Mouse (Mus musculus) activated CD4-positive, CD25-positive, alpha-beta regulatory T cell (primary cell): ENCODE data around the gene Unk. TPM values are rescaled to one million over a fixed set of nuclear protein-coding genes. Genes with fewer than 3 reads are reported as not detected.

ENCODE experiments used
- polyA plus RNA-seq, 2 experiments: library from polyadenylated mRNA; unstranded; fragments of 100-300 nt; shearing (Covaris generic); gene quantifications; one replicate each; pipeline ENCODE4 v1.2.1; 2017

Unk gene
- polyA plus RNA-seq = 10 to 100 TPM; 23.8 to 28.6 TPM

DNA sequence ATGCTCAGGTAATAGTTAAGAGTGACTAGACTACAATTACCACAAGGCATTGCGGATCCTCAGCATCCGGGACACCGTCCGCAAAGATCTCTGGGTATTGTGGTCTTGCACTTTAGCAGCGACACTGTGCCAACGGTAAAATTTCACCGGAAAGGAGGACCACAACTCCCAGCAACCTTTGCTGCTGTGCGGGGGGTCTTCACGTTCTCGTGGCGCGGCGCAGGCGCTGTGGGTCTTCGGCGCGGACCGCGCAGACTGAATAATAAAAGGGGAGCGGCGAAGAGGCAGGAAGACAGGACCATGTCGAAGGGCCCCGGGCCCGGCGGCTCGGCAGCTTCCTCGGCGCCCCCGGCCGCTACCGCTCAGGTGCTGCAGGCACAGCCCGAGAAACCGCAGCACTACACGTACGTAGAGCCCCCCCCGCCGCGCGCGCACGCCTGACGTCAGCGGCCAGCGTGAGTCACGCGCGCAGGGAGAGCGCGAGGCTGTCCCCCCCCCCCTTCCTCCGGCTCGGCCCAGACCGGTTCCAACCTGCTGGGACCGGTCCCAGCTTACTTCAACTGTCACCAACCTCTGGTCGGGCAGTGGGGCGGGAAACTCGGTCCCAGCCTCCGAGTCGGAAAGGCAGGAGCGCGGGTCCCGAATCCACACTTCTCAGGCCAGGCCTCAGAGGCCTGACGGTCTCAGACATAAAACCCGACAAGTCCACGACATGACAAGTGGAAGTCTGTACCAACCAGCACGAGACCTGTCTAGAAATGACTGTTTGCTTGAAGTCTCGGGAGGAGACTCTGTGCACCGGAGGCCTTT, at the start of gene Unk:
Gene Unk, plus strand, starts transcription at position 235 of the 810 bp plus-strand sequence.

DNA sequence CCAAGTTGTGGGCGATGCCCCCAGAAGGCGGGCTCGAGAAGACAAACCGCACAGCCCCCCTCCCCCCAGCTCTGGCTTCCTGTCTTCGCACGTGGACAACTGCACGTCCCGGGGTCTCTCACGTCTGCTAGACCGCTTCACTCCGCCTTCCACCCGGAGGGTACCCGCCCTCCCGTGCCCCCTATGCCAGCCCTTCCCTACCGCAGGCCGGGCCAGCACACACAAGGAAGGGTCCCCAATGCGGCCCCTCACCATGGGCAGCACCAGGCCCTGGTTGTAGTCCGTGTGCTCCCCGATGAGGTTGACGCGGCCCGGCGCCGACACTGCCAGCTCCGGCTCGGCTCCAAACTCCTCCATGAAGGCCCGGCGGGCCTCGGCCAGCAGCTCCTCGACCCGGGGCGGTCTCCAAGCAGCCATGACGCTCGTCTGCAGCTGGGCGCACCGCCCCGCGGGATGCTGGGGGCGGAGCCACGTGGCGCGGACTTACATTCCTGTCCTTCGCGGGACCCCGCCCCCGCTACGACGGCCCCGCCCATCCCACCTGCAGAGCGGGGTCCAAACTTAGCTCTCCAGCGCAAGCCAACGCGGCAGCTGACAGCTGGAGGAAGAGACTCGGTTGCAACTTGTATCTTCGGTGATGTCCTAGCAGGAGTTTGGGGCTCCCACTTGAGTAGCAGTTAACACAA, 17.7 kb upstream of the Unk start, which contains the start of gene Galk1:
Gene Galk1, minus strand, starts transcription at position 458 of the 686 bp plus-strand sequence.

DNA sequence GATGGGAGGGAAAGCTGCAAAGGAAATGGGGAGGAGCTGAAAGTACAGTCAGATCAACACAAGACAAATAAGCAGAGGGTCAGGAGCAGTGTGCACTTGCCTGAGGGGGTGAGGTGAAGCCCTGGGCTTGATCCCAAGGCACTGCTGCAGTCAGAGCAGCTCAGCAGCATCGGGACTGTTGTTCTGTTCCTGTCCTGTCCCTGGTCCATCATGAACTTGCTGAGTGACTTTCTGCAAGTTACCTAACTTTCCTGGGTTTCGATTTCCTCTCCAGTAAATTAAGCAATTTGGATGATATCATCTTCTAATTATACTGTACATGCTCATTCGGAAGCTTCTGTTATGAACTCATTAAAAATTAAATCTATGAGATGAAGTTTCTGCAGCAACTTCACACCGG, 2.4 kb upstream of the Unk start, which contains the start of gene H3f3b:
Gene H3f3b, minus strand, starts transcription at position 207 of the 400 bp plus-strand sequence.

DNA sequence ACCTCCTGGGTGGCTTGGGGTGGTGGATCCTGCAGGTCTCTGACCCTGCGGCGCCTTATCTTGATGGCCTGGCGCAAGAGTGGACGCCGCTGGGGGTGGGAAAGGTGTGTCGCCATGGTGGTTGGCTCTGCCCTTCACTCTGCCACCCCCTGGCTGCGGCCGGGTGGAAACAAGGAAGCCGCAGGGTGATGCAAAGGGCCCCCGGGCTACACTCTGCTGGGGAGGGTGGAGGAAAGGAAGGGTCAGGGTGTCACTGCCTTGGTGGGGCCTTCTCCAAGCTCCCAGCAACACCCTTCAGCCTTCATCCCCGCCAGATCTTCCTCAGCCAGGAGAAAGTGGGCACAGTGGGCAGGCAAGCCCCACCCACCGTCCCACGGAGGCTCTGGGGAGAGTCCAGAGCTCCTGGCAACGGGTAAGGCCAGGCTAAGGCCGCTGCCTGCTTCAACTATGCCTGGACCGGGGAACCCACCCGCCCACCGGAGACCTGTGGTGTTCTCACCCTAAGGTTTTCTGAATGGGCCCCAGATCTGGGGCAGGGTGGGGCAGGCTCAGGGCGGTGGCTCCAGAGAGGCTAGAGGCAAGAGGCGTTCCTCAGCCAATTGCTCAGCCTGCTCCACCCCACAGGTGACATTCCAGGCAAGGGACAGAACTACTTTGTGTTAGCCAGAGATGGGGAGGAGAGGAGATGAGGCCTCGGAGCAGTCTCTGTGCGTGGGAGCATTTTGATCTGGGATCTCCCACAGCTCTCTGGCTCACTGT, 47.5 kb downstream of the Unk start, which contains the start of gene Unc13d:
Gene Unc13d, minus strand, starts transcription at position 516 of the 759 bp plus-strand sequence.

DNA sequence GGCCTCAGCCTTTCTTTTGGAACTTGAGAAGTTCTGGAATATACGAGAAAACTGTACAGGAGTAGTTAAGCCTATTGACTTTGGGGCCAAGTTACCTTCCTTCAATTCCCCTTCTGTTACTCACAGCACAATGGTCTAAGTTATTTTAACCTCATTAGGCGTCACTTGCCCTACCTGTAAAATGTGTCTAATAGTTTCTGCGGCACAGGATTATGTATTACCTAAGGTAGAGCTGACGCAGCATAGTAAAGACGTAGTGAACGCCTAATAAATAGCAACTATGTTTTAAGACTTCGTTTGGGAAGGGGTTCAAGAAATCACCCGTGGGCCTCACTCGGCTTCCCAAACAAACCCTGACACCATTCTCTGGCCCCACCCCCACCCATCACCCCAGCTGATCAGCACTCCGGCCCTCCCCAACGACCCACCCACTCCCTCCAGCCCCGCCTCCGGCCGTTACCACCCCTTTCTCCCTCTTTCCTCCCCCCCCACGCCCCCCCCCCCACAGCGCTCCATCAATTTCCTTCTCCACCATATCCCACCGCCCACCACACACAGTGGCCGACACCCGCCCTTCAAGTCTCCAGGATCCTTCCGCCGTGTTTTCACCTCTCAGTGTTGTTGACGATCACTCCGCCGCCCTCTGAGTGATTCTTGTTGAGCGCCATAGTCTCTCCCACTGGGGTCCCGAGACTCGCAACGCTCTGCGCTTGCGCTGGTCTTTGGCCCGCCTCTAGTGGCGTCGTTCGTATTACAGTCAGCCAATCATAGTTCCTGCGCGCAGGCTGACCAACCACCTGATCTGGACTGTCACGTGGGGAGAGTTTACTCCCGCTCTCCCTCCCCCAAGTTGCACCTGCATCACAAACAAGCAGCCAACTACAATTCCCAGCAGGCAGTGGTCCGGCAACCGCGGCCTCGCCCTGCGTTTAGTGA, 56.4 kb downstream of the Unk start, which contains the start of gene Wbp2:
Gene Wbp2, minus strand, starts transcription at position 738 of the 936 bp plus-strand sequence.

Other genes with a start within 250 kb of the Unk start
- 1 to 10 TPM; 1.5 to 2.7 TPM for gene Caskin2, start 216.7 kb upstream of the Unk start, polyA plus RNA-seq
- gene Tsen54, start 215.6 kb upstream of the Unk start, polyA plus RNA-seq = 10 to 100 TPM; 26.4 to 33.1 TPM
- gene Llgl2, start 206.3 kb upstream of the Unk start, polyA plus RNA-seq = 10 to 100 TPM; 25.4 to 26.7 TPM
- under 1 TPM in 1 of 2 experiments, not detected in 1; 0.21 TPM for gene Myo15b, start 171.9 kb upstream of the Unk start, polyA plus RNA-seq
- under 1 TPM in 1 of 2 experiments, not detected in 1; 0.16 TPM for gene Smim5, start 130.4 kb upstream of the Unk start, polyA plus RNA-seq
- 1 to 10 TPM; 1.1 to 1.3 TPM for gene Smim6, start 118.3 kb upstream of the Unk start, polyA plus RNA-seq
- 10 to 100 TPM; 28.7 to 33.7 TPM for gene Sap30bp, start 97.0 kb upstream of the Unk start, polyA plus RNA-seq
- gene Recql5, start 96.8 kb upstream of the Unk start, polyA plus RNA-seq = 10 to 100 TPM; 11.2 to 20.0 TPM
- under 1 TPM; 0.10 to 0.16 TPM for gene Itgb4, start 55.6 kb upstream of the Unk start, polyA plus RNA-seq
- 10 to 100 TPM; 30.5 to 58.2 TPM for gene Galk1, start 17.6 kb upstream of the Unk start, polyA plus RNA-seq
- gene H3f3b, start 2.4 kb upstream of the Unk start, polyA plus RNA-seq = 1,000 to 10,000 TPM; 1,433 to 1,590 TPM
- gene Unc13d, start 47.6 kb downstream of the Unk start, polyA plus RNA-seq = 100 to 1,000 TPM in 1 of 2 experiments, 10 to 100 TPM in 1; 95.7 to 157 TPM
- 100 to 1,000 TPM; 141 to 173 TPM for gene Wbp2, start 56.7 kb downstream of the Unk start, polyA plus RNA-seq
- 1 to 10 TPM in 1 of 2 experiments, under 1 TPM in 1; 0.42 to 1.0 TPM for gene Trim47, start 96.9 kb downstream of the Unk start, polyA plus RNA-seq
- 10 to 100 TPM in 1 of 2 experiments, 1 to 10 TPM in 1; 7.6 to 11.0 TPM for gene Trim65, start 100.8 kb downstream of the Unk start, polyA plus RNA-seq
- 10 to 100 TPM; 27.1 to 45.9 TPM for gene Mrpl38, start 108.5 kb downstream of the Unk start, polyA plus RNA-seq
- 1 to 10 TPM; 4.9 to 6.5 TPM for gene Fbf1, start 137.8 kb downstream of the Unk start, polyA plus RNA-seq
- gene Ten1, start 168.5 kb downstream of the Unk start, polyA plus RNA-seq = 100 to 1,000 TPM in 1 of 2 experiments, 10 to 100 TPM in 1; 78.5 to 101 TPM
- 10 to 100 TPM; 16.2 to 18.9 TPM for gene Acox1, start 168.7 kb downstream of the Unk start, polyA plus RNA-seq
- under 1 TPM; 0.14 to 0.29 TPM for gene Evpl, start 207.8 kb downstream of the Unk start, polyA plus RNA-seq
- 10 to 100 TPM; 55.6 to 64.4 TPM for gene Srp68, start 243.9 kb downstream of the Unk start, polyA plus RNA-seq